In the genomic region with DNA sequence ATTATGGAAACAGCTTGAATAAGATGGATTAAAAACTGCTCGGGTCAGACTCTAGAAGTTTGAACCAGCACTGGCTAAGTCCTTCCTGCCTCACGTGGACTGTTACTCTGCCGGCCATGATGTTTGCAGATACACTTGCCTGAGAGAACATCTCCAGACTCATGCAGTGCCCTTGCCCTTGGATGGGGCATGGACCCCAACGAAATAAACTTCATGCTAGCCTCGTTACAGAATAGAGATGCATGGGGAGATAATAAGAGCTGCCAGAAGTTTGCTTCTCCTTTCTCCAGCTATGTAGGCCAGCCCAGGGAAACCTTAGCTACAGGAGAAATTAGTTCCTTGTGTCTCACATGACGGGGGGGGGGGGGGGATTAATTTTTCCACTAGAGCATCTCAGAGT, we compare ENCODE assay signal across 39 mouse cellular contexts. TPM values are rescaled to one million over a fixed set of nuclear protein-coding genes. Genes with fewer than 3 reads are reported as not detected.
"Had no signal": no experiment of that assay in that cellular context is flagged by ENCODE, and none has a peak within 500 bp of the region (broad histone marks: within the 10 kb centered on the region; RNA-seq: fewer than 3 reads in every experiment).

No protein-coding gene starts in this region.

- H3K9ac ChIP-seq: embryonic facial prominence, embryonic 12.5 days; embryonic facial prominence, embryonic 13.5 days; embryonic facial prominence, embryonic 15.5 days; forebrain, embryonic 12.5 days; forebrain, embryonic 13.5 days; forebrain, embryonic 15.5 days; forebrain, postnatal 0 days had no signal

- H3K27ac ChIP-seq: embryonic facial prominence, embryonic 10.5 days; embryonic facial prominence, embryonic 12.5 days; embryonic facial prominence, embryonic 13.5 days; embryonic facial prominence, embryonic 15.5 days; forebrain, embryonic 10.5 days; forebrain, embryonic 12.5 days; forebrain, embryonic 13.5 days; forebrain, embryonic 15.5 days; gastrocnemius, adult 2 months; heart, adult 2 months had no signal

- H3K4me1 ChIP-seq: embryonic facial prominence, embryonic 10.5 days; embryonic facial prominence, embryonic 12.5 days; embryonic facial prominence, embryonic 13.5 days; embryonic facial prominence, embryonic 15.5 days; forebrain, embryonic 10.5 days; forebrain, embryonic 12.5 days; forebrain, embryonic 13.5 days; forebrain, embryonic 15.5 days had no signal

- DNase-seq: cerebellum, adult 9-10 months; cerebellum, adult 9-11 months; cerebellum, postnatal 10 days; cerebellum, postnatal 14 days; cerebellum, postnatal 25 days; cerebellum, postnatal 36 days; embryo, embryonic 11 days; forebrain, postnatal 0 days; gastrocnemius, adult 2 months; gastrocnemius, postnatal 10 days; gastrocnemius, postnatal 14 days; gastrocnemius, postnatal 25 days; gastrocnemius, postnatal 36 days; heart, adult 18-20 months; heart, adult 2 months had no signal

- H3K9me3 ChIP-seq: embryonic facial prominence, embryonic 10.5 days; embryonic facial prominence, embryonic 12.5 days; embryonic facial prominence, embryonic 13.5 days; embryonic facial prominence, embryonic 15.5 days; forebrain, embryonic 10.5 days; forebrain, embryonic 12.5 days; forebrain, embryonic 13.5 days; forebrain, embryonic 15.5 days had no signal

- H3K36me3 ChIP-seq: embryonic facial prominence, embryonic 10.5 days; embryonic facial prominence, embryonic 12.5 days; embryonic facial prominence, embryonic 13.5 days; embryonic facial prominence, embryonic 15.5 days; forebrain, embryonic 10.5 days; forebrain, embryonic 12.5 days; forebrain, embryonic 15.5 days had no signal

- H3K4me3 ChIP-seq: embryonic facial prominence, embryonic 10.5 days; embryonic facial prominence, embryonic 12.5 days; embryonic facial prominence, embryonic 13.5 days; embryonic facial prominence, embryonic 15.5 days; erythroblast, embryonic 14.5 days; forebrain, embryonic 10.5 days; forebrain, embryonic 12.5 days; forebrain, embryonic 13.5 days; forebrain, embryonic 15.5 days; gastrocnemius, adult 2 months; heart, adult 2 months had no signal

- H3K27me3 ChIP-seq: embryonic facial prominence, embryonic 12.5 days; embryonic facial prominence, embryonic 13.5 days; embryonic facial prominence, embryonic 15.5 days; forebrain, embryonic 12.5 days; forebrain, embryonic 13.5 days; forebrain, embryonic 15.5 days had no signal

RNA-seq across cellular contexts. Expression of a gene that starts 21.9 kb away (rescaled TPM):
- total RNA-seq: common myeloid progenitor, adult 5-6 weeks; forebrain, postnatal 0 days; gastrocnemius, adult 18-20 months; gastrocnemius, adult 2 months; gastrocnemius, adult 8-10 months; gastrocnemius, postnatal 10 days; gastrocnemius, postnatal 14 days; gastrocnemius, postnatal 25 days; gastrocnemius, postnatal 36 days; gastrocnemius, postnatal 4 days; granulocyte monocyte progenitor cell, adult 5-6 weeks; heart, adult 18-20 months; heart, adult 2 months; heart, adult 8-10 months had no signal
- polyA plus RNA-seq: cortical plate, adult 2 months; embryonic facial prominence, embryonic 11.5 days; embryonic facial prominence, embryonic 12.5 days; embryonic facial prominence, embryonic 13.5 days; embryonic facial prominence, embryonic 14.5 days; embryonic facial prominence, embryonic 15.5 days; erythroblast, embryonic 14.5 days; forebrain, embryonic 11.5 days; forebrain, embryonic 12.5 days; forebrain, embryonic 13.5 days; forebrain, embryonic 14.5 days; forebrain, embryonic 15.5 days; forebrain, embryonic 16.5 days; forebrain, postnatal 0 days; frontal cortex, adult 2 months; gonadal fat pad, adult 2 months; heart, adult 2 months; heart, embryonic 11.5 days had no signal
